Mouse (Mus musculus): ENCODE measurements around the gene Crygn.

Crygn gene

DNA sequence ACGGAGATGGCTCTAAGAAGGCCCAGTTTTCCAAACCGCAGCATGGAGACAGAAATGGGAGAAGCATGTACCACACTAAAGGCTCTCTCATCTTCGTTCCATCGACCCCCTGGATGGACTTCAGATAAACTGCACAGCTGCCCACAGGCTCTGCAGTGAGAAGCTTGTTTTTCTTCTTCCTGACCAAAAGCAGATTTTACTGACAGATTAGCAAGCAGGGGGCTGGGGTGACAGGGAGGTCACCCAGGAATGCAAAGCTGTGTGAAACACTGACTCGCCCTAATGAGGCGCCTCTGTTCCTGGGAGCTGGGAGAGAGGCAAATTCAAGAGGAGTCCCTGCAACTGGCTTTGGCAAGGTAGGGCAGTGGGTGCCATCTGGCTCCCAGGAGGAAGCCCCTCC lies 10.3 kb downstream of the Crygn start:
- DNase-seq (ENCODE audit: low spot score): no peak

DNA sequence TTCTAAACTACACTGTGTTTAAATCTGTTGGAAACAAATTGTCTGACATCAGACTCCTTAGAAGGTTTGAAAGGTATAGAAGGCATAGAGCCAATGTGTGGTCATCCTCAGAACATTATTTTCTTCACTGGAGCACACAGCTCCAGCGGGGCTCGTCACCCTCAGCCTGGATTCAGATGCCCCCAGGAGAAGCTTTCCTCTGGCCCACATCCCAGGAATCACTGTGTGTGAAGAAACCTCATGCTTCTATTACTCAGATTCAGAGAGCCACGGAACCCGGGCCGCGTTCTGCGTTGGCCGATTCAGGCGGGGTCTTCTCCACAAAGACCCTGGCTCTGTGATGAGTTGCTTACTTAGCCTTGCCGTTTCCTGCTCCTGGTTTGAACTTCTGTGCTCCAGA lies 13.9 kb downstream of the Crygn start:
- DNase-seq (ENCODE audit: low spot score): no peak

DNA sequence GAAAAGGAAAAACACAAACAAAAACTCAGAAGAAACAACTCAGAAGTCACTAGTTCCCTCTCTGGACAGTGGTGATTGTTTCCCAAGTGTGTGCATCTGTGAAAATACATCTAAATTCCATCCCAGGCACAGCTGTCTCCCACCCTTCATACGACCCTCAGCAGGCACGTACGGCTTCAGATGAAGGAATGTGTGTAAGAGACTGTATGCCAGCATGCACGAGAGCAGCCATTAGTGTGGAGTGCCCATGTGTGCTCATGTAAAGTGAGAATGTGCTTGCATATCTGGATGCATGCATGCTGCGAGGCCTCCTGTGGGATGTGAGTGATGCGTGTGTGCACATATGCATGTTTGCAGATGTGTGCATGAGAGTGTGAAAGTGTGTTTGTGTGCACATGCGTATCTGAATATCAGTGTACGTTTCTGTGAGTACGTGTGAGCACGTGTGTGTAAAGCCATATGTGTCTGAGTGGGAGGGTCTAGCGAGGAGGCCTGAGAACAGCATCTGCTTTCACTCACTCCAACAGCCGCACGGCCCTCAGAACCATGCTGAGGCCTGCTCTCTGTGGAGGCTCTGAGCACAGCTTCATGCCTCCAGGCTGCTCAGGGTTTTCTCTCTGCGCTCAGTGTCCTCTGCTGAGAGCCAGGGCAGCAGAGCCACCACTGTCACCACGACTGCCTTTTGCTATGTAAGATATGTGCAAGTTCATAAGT lies 16.5 kb downstream of the Crygn start:
- DNase-seq (ENCODE audit: low spot score): no peak

DNA sequence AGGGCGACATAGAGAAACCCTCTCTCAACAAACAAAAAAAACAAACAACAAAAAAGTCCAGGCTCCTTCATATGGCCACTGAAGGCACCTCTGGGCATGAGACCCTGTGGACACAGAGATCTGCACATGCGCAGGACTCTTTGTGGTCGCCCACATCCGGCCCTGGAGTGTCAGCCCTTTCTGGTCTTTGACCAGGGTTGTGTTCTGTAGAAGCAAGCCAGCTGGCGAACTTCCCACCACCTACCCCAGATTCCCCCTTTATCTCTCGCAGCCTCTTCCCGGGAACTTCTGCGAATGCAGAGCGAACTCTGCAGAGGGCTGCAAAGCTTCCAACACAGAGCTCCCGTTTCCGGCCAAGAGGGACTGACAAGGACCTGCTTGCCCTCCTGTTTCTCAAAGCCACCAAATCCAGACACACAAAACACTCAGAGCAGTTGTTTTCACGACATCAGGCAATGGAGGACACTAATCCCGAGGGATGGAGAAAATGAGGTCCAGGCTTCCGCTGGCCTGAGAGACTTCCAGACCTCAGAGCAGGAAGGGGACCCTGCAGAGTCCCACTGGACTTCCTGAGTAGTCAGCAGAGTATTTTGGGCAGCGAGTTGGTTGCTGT lies 18.6 kb downstream of the Crygn start:
- DNase-seq (ENCODE audit: low spot score): no peak

DNA sequence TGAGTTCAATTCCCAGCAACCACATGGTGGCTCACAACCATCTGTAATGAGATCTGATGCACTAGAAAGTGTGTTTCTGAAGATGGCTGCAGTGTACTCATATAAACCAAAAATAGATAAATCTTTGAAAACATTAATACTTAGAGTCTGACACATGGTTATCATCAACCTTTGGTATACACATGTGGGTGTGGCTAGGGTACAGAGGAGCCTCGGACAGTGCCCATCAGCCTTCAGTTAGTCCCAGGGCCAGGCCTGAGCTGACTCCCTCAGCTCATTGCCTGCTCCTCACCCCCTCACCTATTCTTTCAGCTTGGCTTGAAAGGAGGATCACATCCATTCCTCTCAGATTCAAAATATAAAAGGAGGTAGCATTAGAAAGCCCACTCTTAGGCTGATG lies 19.3 kb downstream of the Crygn start:
- no peak for DNase-seq (ENCODE audit: low spot score)

DNA sequence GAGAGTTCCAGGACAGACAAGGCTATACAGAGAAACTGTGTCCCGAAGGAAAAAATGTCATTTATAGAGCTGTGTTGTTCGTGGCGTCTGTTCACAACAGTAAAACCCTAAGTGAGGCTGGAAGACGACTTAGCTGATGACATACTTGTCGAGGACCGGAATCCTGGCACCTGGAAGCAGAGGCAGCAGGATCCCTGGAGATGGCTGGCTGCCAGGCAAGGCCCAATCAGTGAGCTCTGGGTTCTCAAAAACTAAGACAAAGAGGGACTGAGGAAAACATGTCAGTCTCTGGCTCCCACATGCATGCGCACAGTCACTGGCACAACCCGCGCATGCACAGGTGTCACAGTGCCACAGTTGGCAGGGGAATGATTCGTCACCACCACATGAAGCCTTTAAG lies 20.2 kb downstream of the Crygn start:
- no peak for DNase-seq (ENCODE audit: low spot score)

DNA sequence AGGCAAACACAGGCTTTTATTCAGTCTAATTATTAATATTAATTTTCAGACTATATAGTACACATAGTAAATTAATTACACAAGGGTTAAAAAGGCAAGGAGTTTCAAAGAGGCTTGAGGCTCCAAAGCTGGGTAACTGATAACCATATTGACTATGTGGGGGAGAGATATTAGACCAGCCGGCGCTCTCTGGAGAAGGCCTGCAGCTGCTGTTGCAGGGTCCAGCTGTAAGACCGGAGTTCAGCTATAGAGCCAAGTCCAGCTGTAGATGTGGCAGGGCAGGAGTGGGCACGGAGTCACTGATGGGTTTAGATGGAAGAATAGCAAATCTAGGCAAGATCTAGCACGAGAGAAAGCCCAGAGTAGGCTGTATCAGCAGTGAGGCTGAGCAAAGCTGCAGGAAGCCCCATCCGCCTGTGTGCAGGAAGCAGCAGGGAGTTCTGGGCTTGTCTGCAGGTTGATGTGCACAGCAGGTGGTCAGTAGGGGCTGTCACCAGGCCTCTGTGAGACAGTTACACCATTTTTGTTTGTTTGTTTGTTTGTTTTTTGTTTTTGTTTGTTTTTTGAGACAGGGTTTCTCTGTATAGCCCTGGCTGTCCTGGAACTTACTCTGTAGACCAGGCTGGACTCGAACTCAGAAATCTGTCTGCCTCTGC lies 23.9 kb downstream of the Crygn start:
- DNase-seq (ENCODE audit: low spot score): no peak

DNA sequence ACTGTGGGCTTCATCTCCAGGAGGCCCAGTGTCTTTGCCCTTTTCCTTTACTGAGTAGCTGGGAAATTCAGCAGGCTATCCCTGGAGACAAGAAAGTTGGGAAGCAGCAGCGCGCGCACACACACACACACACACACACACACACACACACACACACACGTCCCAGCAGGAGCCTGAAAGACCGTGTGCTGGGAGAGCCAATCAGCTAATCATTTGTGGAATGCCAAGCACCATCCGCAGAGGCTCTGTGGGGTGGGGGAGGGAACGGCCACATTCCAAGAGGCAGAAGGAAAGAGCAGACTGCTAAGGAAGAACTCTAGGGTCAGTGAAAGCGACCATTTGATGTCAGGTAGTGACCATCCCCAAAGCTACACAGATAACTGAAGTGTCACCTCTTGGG lies 24.7 kb downstream of the Crygn start:
- DNase-seq (ENCODE audit: low spot score): no peak

DNA sequence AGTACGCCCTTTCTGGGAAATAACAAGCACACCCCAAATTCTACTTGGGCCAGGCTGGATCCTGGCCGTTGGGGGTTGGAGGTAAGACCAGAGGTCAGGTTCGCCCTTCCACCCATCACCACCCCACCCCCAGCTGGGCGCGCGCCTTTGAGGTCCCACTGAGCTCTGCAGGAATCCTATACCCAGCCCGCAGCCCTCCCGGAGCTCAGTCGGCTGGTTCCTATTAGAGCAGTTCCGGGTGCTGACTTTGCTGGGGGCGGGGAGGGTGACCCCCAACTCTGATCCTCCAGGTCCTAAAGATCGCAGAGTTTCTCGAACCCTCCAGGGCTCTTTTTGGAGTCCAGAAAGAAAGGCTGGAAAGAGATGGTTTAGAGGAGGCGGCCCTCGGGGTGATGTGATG lies 26.8 kb downstream of the Crygn start:
- no peak for DNase-seq (ENCODE audit: low spot score)

DNA sequence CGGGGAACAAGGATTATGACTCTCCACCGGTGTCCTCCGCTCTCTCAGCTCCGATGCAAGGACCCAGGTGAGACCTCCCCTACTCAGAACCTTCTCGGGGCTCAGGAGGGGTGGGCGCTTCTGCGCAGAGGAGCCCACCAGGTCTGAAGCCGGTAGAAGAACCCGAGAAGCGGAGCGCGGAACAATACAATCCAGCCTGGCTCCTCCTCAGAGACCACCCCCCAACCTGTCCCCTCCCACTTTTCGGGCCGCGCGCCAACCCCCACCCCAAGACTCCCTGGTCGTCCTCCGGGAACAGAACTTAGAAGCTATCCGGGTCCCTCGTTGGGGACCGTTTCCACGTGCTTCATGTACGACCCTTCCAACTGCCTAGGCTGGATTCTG lies 27.3 kb downstream of the Crygn start, which contains the start of gene Wdr86:
Gene Wdr86 (minus strand): TSS at position 240 of the 384 bp plus-strand sequence.
- DNase-seq (ENCODE audit: low spot score): no peak

DNA sequence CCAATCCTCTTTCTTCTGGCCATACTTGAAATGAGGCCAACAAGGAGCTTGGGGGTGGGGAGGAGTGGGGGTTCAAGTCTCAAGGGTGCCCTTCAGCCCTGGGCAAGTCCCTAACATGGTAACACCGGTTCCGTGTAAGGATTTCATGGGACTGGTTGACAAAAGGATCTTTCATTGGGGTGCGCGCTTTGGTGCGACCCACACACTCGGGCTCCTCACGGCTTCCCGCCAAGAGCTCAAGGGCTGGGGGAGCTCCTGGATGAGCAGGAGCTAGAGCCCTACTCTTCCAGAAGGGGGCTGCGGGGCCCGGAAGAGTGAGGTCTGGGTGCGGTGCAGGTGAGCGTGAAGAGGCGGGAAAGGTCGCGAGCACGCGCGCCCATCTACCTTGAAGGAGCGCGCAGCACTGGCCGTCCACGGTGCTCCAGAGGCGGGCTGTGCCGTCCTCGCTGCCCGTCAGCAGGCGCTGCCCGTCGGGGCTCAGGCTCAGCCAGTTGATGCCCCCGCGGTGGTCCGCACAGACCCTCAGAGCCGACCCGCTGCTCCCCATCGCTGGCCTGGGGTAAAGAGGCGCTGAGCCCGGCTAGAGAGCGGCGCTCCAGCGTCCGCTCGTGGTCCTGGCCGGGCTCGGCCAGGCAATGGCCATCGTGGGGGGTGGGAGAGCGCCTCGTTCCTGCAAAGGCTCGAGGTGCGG lies 27.9 kb downstream of the Crygn start:
- DNase-seq (ENCODE audit: low spot score): no peak

DNA sequence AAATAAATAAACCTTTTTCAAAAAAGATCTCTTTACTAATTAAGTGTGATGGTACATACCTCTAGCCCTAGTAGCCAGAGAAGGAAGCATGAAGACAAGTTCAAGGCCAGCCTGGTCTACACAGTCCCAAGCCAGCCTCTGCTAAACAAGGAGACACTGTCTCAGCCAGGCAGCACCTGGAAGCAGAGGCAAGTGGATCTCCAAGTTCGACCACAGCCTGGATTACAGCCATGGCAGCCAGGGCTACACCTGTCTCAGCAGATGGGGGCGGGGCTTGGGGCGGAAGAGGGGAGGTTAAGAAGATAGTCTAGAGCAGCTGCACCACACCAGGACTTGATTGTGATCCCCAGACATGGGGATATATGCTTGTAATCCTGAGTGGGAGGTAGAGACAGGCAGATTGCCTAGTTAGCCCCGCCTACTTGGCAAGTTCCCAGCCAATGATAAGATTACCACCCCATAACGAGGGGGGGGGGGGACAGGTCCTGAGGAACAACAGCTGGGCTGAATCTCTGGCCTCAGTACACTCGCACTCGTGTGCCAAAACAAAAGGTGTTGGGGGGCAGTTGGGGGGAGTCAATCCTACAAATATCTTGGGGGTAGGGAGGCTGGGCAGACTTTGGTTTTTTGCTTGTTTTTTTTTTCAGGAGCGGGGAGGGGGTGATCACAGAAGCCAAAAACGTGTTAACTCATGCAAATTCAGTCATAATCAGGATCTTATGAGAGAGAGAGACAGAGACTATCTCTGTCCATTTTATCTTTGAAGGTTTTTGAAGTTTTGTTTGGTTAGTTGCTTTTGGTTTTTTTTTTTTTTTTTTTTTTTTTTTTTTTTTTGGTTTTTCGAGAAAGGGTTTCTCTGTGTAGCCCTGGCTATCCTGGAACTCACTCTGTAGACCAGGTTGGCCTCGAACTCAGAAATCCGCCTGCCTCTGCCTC lies 30.6 kb downstream of the Crygn start:
- DNase-seq (ENCODE audit: low spot score): no peak

DNA sequence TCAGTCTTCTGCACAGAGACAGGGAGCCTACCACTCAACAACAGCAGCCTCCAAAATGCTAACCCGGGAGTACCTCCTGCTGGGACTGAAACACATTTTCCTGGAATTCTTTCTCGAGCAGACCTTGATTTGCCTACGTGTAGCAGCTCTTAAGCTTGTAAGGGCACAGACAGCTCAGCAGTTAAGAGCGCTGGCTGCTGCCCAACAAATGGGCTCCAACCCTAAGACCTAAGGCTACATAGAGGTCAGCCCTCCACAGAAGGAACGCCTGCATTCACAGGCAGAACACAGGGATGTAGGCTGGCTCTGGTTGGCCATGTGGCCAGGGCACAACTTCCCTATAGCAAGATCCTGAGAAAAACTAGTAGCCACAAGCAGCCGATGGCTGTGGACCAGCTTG lies 31.9 kb downstream of the Crygn start:
- DNase-seq (ENCODE audit: low spot score): no peak

DNA sequence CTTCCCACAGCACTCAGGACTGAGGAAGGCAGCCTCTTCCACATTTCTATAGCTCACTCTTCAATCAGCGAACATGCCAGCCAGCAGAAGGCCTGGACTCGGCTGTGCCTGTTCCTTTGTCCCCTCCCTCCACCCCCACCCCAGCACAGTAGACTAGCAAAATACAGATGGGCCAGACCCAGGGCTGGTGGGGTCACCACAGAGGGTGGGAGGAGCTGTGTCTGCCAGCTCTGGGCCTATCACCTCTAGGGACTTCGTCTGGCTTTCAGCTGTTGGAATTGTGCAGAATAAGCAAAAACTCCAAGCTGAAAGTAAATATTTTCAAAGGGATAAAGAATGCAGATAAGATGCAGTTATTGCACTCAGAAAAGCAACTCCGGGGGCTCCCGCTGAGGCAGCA lies 33.0 kb downstream of the Crygn start:
- DNase-seq (ENCODE audit: low spot score): no peak

DNA sequence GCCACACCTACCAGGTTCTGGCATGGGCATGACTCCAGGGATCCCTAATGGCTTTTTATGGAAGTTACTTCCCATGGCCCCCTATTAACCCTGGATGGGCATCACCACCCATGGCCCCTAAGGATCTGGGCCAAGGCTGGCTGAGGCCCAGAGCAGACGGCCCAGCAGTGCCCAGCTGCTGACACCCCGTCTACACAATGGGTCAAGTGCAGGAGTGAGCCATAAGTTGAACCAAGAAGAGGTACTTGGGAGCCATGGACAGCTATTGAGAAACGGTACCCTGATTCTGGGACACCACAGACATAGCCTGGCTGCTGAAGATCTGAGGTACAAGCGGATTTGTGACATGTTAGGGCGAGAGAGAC lies 33.6 kb downstream of the Crygn start:
- DNase-seq (ENCODE audit: low spot score): no peak

DNA sequence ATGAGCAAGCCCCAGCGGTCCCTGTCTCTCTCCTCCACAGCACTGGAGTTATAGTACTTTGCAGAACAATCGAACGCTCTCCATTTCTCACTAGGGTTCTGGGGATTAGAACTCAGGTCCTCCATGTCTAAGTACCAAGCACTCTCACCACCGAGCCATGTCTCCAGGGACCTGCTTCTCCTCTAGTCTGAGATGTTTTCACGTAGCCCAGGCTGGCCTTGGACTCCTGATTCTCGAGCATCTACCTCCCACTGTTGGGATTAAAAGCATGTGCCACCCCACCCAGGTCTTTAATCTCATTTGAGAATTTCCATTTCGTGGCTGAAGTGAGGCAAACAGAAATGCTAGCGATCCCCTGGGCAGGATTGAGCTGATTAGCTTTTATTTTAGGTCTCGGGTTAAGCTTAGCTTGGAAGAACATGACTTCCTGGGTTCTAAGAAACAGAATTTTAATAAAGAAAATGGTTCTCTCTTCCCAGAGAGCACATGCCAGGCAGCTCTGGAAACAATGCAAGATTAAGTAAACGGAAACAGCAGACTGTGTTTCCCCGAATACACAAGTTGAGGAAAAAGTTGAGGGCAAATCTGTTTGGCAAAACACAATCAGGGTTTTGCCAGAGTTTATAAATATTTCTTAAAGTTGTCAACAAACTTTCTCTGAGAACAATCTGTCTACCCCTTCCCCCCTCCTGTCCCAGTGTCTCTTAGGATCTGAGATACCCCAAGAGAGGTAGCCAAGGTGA lies 34.1 kb downstream of the Crygn start:
- no peak for DNase-seq (ENCODE audit: low spot score)

DNA sequence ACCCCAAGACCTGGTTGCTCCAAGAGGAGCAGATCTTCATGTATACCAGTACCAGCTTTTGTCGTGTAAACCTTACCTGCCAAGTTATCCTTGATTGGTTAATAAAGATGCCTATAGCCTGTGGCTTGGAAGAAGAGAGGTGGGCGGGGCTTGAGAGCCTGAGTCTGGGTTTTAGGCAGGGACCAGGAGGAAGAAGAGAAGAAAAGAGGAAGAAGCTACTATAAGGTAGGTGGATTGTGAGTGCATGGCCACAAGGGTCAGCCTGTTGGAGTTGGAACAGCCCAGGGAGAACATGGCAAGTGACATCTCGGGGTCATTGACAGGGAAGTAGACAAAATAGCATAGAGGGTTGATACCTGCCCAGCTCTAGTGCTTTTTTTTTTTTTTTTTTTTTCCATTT lies 38.0 kb downstream of the Crygn start:
- DNase-seq (ENCODE audit: low spot score): no peak

DNA sequence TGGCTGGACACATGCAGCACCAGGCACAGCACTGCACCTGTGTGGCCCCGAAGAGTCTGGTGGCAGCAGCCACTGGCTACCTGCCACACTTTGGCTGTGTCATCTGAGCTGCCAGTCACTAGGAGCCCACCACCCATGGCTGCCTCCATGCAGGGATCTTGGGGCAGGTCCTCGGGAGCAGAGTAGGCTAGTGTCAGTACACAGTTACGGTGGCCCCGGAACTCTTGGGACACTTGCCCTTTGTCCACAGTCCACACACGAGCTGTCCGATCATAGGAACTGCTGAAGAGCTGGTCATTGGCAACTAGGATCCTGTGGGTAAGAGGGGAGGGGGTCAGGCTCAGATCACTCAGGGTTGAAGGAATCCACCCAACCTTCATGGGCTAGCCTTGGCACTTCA lies 39.7 kb downstream of the Crygn start:
- no peak for DNase-seq (ENCODE audit: low spot score)

DNA sequence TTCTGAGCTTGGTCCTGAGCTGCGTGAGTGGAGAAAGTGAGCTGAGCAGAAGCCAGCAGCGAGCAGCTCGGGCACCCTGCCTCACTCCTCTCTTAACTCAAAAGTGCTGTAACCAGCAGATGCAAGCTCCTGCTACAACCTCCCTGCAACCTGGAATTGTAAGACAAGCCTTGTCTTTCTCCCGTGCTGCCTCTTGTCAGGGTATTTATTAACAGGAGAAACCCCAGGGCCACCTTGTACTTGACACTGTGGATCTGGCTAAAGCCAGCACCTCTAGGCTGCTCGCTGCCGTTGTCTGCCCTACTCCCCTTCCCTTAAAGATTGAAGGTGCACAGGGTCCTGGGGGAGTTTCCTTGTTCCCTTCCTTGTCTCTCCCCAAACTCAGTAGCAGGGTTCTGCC lies 43.8 kb downstream of the Crygn start:
- DNase-seq (ENCODE audit: low spot score): no peak

DNA sequence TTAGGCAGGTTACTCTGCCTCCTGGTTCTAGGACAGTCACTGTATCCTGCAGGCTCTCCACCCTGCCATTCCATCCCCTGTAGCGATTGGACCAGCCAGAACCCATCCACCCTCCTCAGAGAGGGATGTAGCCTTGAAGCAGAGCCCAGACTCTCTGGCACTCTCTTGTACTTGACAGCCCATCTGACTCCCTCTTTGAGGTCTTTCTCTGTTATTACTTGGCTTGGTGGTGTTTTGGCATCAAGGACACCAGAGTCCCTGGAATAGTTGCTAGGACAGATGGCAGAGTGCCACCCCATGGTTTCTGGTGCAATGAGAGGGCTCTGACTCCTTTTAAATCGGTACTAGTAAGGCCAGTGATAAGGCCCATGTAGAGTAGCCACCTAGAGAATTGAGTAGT lies 44.6 kb downstream of the Crygn start:
- no peak for DNase-seq (ENCODE audit: low spot score)

DNA sequence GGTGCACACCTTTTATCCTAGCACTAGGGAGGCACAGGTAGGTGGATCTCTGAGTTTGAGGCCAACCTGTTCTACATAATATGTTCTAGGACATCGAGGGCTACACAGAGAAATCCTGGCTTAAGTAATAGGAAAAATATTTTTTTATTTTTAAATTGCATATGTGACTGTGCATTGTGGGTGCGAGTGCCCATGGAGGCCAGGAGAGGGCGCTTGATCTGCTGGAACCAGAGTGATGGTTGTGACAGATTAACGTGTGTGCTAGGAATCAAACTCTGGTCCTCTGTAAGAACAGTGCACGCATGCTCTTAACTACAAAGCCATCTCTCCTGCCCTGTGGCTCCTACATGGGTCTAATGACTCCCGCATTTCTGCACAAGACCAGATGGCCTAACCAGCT lies 46.2 kb downstream of the Crygn start:
- DNase-seq (ENCODE audit: low spot score): no peak

Measured in ovary, postnatal 10 days (tissue).